Mouse (Mus musculus) liver, adult 2 months (tissue): Measurements from ENCODE around the gene Mrnip. TPM values are rescaled to one million over a fixed set of nuclear protein-coding genes. Genes with fewer than 3 reads are reported as not detected.
A peak's percentile ranks its signal among the peaks of the same experiment; 100 is the strongest.

ENCODE experiments used
- DNase-seq: peaks from one replicate; pipeline ENCODE4 v3.0.0-alpha.2; 2011; ENCODE audit warnings: low read depth, low spot score; ENCODE audit errors: extremely low read depth
- H3K27ac ChIP-seq: fragments of 200-500 bp; replicated peaks from 2 replicates; pipeline ENCODE4 v1.5.1; 2012; ENCODE audit warnings: low read depth, mild to moderate bottlenecking, control low read depth, inconsistent platforms, low read length; ENCODE audit not compliant: insufficient read depth
- H3K27me3 ChIP-seq: fragments of 200-500 bp; 2 replicates; pipeline ENCODE4 v1.6.1; 2012; ENCODE audit warnings: mild to moderate bottlenecking, moderate library complexity, low read length, inconsistent platforms; ENCODE audit not compliant: control insufficient read depth, insufficient read depth
- H3K36me3 ChIP-seq: fragments of 200-500 bp; 2 replicates; pipeline ENCODE4 v1.6.1; 2012; ENCODE audit warnings: low read length, inconsistent platforms; ENCODE audit not compliant: control insufficient read depth, insufficient read depth
- H3K4me1 ChIP-seq: fragments of 200-500 bp; 2 replicates; pipeline ENCODE4 v1.6.1; 2011; ENCODE audit warnings: low read length; ENCODE audit not compliant: control insufficient read depth, insufficient read depth
- H3K4me3 ChIP-seq: fragments of 200-500 bp; 2 replicates; pipeline ENCODE4 v1.5.1; 2011; ENCODE audit warnings: low read depth, mild to moderate bottlenecking, control low read depth, low read length, moderate library complexity; ENCODE audit not compliant: insufficient read depth
- H3K79me2 ChIP-seq: fragments of 200-500 bp; 2 replicates; pipeline ENCODE4 v1.6.1; 2012; ENCODE audit warnings: inconsistent platforms, mild to moderate bottlenecking, low read length, moderate library complexity; ENCODE audit not compliant: control insufficient read depth, insufficient read depth
- H3K9ac ChIP-seq: fragments of 200-500 bp; 2 replicates; pipeline ENCODE4 v1.6.1; 2012; ENCODE audit warnings: low read depth, mild to moderate bottlenecking, control low read depth, inconsistent platforms, low read length
- CTCF ChIP-seq: fragments of 200-500 bp; IDR thresholded peaks from 2 replicates; pipeline ENCODE4 v1.5.1; 2011; ENCODE audit warnings: low read depth, low read length, control low read depth
- POLR2A ChIP-seq: fragments of 200-500 bp; IDR thresholded peaks from 2 replicates; pipeline ENCODE4 v1.6.1; 2011; ENCODE audit warnings: low read length, control low read depth; ENCODE audit not compliant: insufficient read depth; ENCODE audit errors: extremely low read depth
- WGBS: fragments of 180-500 bp; shearing (Covaris S2); methylation state at CpG from one replicate; pipeline ENCODE4 v1.1.7; 2018; 5-methylcytosine and 5-hydroxymethylcytosine counted together
- polyA plus RNA-seq: library from polyadenylated mRNA; depleted of rRNA; stranded (reverse); fragments of >200 nt; gene quantifications from 2 replicates; pipeline ENCODE4 v1.2.3, GENCODE M21; 2012
- total RNA-seq: library from RNA; depleted of rRNA; stranded (reverse); fragments of >200 nt; gene quantifications from 2 replicates; pipeline ENCODE4 v1.2.3, GENCODE M21; 2014

The Mrnip gene
- total and polyA plus RNA-seq, 2 experiments, result 8.5 to 9.9 TPM

- no peak for DNase-seq
- Histone ChIP-seq H3K27ac (no peak overlapping the region), H3K4me1 (peaks cover 54% of the 10 kb centered on the region), H3K27me3 (no peaks in the 10 kb centered on the region), H3K36me3 (peaks cover 50% of the 10 kb centered on the region), H3K4me3 (no peak overlapping the region), H3K9ac (no peak overlapping the region; the same call in 1 of the 2 replicates), H3K79me2 (peaks cover 14% of the 10 kb centered on the region; the same call in 1 of the 2 replicates)
- 94% methylated on average over 14 of the region's 14 CpGs for WGBS
- no peak for TF ChIP-seq CTCF
- TF ChIP-seq POLR2A, result no peak
Measured at GRCm38 (mm10) chr11:50207344-50207743, 33.1 kb downstream of the Mrnip start.

GRCm38 (mm10) chr11:50208039-50208438 is 33.8 kb downstream of the Mrnip start:
- H3K4me3 ChIP-seq, result peak overlapping the region; percentile 2; the same call in 1 of the 2 replicates
- peak overlapping the region; percentile 5; the same call in 1 of the 2 replicates for H3K9ac ChIP-seq
- H3K79me2 ChIP-seq, result peaks cover 14% of the 10 kb centered on the region; the same call in 1 of the 2 replicates
- peaks cover 44% of the 10 kb centered on the region for H3K36me3 ChIP-seq
- no peak for DNase-seq
- no peak overlapping the region for H3K27ac ChIP-seq
- H3K4me1 ChIP-seq, result peaks cover 58% of the 10 kb centered on the region
- no peak for TF ChIP-seq CTCF
- no peak for TF ChIP-seq POLR2A
- no peaks in the 10 kb centered on the region for H3K27me3 ChIP-seq
- WGBS, result 69% methylated on average over 5 of the region's 5 CpGs

GRCm38 (mm10) chr11:50210101-50210504 is 35.9 kb downstream of the Mrnip start:
- H3K4me1 ChIP-seq, result peaks cover 49% of the 10 kb centered on the region
- H3K4me3 ChIP-seq, result peak overlapping the region; percentile 92
- peaks cover 30% of the 10 kb centered on the region for H3K36me3 ChIP-seq
- DNase-seq, result peak; percentile 89
- no peaks in the 10 kb centered on the region for H3K27me3 ChIP-seq
- TF ChIP-seq CTCF (no peak), POLR2A (no peak)
- H3K79me2 ChIP-seq, result peaks cover 14% of the 10 kb centered on the region; the same call in 1 of the 2 replicates
- 1% methylated on average over 24 of the region's 24 CpGs for WGBS
- peak overlapping the region; percentile 97 for H3K9ac ChIP-seq
- H3K27ac ChIP-seq, result peak overlapping the region; percentile 96

GRCm38 (mm10) chr11:50210505-50211151 is 36.4 kb downstream of the Mrnip start, which contains the start of the genes Sqstm1 and Mgat4b:
Gene Sqstm1 (minus strand): TSS chr11:50210827.
Gene Mgat4b (plus strand): TSS chr11:50210890.
- peak; percentile 99 for TF ChIP-seq POLR2A
- no peak for TF ChIP-seq CTCF
- peak within 1 kb of the TSS; percentile 92 for H3K4me3 ChIP-seq
- under 1% methylated on average over 48 of the region's 48 CpGs for WGBS
- H3K27me3 ChIP-seq, result no peaks in the 10 kb centered on the region
- peak within 1 kb of the TSS; percentile 97 for H3K9ac ChIP-seq
- peak within 1 kb of the TSS; percentile 96 for H3K27ac ChIP-seq
- peaks cover 45% of the 10 kb centered on the region for H3K4me1 ChIP-seq
- H3K79me2 ChIP-seq, result peaks cover 14% of the 10 kb centered on the region; the same call in 1 of the 2 replicates
- peaks cover 28% of the 10 kb centered on the region for H3K36me3 ChIP-seq
- peak; percentile 61 for DNase-seq

GRCm38 (mm10) chr11:50211322-50212059 is 37.2 kb downstream of the Mrnip start:
- Histone ChIP-seq H3K27ac (peak overlapping the region; percentile 96), H3K9ac (peak overlapping the region; percentile 80), H3K4me3 (peak overlapping the region; percentile 92), H3K4me1 (peaks cover 38% of the 10 kb centered on the region), H3K79me2 (peaks cover 14% of the 10 kb centered on the region; the same call in 1 of the 2 replicates), H3K36me3 (peaks cover 19% of the 10 kb centered on the region), H3K27me3 (no peaks in the 10 kb centered on the region)
- peak; percentile 74 for DNase-seq
- WGBS, result 73% methylated on average over 3 of the region's 3 CpGs
- no peak for TF ChIP-seq POLR2A
- no peak for TF ChIP-seq CTCF
